Mouse (Mus musculus): ENCODE data around the gene Rps6ka1. TPM values are rescaled to one million over a fixed set of nuclear protein-coding genes. Genes with fewer than 3 reads are reported as not detected.
A peak's percentile ranks its signal among the peaks of the same experiment; 100 is the strongest.
"Not testable (repeated sequence)": the region's sequence is repeated elsewhere in the genome, so short reads cannot be mapped to it uniquely, and the experiment has no call there.

Gene Rps6ka1
- polyA plus RNA-seq (2012; rRNA removed), result 14.4 and 16.2 TPM in 2 replicates

DNA sequence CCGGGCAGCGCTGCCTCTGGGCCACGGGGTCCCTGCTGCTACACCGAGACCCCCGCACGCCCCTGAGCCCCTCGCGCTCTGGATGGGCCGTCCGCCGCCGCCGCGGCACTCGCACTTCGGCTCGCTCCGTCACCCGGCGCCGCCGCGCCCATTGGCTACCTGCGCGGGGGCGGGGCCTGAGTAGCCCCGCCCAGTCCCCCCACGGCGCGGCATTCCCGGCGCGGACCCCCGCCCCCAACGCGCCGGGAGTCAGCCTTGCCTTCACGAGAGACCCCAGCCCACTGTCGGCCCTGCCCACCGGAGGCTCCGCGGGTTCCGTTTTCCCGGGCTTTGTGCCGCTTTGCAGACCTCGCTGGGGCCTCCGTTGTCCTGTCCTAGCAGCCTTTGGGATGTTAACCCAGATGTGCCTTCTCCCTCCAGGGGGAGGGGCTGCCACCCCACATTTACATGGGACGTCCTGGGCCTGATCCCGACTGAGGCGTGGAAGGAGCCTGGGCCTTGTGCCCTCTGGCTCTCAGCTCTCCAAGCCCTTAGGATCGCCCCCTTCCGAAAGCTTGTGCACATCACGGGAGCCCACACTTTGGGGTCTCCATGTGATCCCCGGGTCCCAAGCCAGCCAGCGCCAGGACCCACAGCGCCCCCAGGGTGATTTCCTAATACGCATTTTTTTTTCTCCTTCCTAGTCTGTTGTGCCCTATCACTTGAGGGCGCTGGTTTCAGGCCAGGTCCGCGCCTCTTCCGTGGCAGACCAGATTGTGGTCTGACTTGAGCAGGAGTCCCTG lies at the start of gene Rps6ka1:
Rps6ka1 (minus strand) TSS at position 126 of the 782 bp plus-strand sequence.
- no peak for DNase-seq (ENCODE audit: low read depth)

DNA sequence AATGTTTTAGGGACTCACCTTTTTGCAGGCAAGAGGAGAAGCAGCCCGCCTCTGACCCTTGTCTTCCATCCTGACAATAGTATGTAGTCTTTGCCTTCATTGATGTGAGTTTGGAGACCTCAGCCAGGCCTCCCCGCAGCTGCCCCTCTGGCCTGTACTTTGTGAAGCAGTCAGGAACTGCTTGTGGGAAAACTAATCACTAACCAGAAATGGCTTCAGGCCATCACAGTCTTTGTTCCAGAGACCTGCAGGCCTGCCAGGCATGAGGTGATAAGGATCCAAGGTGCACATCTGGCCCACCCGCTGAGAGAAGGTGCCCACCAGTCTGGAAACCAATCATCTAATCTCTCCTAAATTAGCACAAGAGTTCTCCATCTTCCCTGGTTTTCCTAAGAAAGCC lies 44.2 kb upstream of the Rps6ka1 start:
- DNase-seq (ENCODE audit: low read depth), result no peak

GRCm38 (mm10) chr4:133931349-133931748 lies 43.8 kb upstream of the Rps6ka1 start:
- DNase-seq (ENCODE audit: low read depth), result no peak

- DNase-seq (ENCODE audit: low read depth), result no peak
Measured at GRCm38 (mm10) chr4:133929278-133929670, 41.7 kb upstream of the Rps6ka1 start.

DNA sequence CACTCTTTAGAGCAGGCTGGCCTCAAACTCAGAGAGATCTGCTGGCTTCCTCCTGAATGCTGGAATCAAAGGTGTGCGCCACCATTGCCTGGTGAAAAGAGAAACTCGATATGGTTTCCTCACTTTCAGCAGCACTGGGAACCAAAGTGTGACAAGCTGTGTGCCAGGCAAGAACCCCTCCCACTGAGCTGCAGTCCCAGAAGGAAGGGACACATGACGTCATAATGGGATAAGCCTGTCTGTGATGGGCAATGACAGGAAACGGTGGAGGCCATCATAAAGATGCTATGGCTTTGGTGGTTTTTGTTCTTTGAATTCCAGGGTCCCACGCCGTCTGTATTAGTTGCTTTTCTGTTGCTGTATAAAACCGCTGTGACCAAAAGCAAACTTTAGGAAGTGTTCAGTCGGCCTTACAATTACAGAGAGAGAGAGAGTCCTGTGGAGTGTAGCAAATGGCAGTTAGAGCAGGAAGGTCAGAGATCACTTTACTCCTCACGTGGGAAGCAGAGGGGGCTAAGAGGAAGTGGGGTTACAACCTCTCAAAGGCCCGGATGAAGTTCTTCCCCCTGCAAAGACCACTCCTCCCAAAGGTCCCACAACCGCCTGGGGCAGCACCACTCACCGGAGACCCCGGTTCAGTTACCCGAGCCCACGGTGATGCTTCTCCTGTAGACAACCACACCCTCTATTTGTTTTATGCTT lies 41.1 kb upstream of the Rps6ka1 start:
- DNase-seq (ENCODE audit: low read depth), result no peak

DNA sequence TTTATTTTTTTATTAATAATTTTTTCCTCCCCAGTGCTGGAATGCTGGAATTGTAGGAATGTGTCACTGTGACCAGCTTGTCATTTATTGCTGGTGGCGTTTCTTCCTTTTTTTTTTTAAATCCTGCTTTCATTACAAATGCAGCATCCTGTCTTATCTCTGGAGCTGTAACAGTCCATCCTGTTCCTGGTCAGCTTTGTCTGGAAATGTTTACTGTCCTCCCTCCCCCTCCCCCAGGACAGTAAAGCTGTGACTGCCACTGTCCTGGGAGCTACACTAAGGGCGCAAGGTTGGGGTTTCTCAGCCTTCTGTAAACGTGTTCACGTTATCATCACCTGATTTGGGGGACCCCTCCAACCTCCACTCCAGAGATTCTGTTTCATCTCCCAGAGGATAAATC lies 37.6 kb upstream of the Rps6ka1 start:
- no peak for DNase-seq (ENCODE audit: low read depth)

DNA sequence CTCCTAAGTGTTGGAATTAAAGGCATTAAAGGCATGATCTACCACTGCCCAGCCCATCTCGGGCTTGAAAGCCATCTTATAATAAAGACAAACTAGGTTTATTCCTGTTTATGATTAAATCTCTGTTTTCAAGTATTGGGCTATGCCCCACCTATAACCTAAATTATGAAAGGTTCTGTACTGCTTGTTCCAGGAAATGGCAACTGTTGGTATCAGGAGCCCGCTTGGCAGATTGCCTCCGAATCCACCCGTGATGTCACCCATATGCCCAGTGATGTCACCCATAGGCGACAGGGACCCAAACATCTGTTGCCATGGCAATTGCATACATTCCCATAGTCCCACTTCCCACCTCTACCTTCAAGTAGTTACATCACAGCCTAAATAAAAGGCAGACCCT lies 36.1 kb upstream of the Rps6ka1 start:
- DNase-seq (ENCODE audit: low read depth), result no peak

- DNase-seq (ENCODE audit: low read depth), result not testable (repeated sequence)
Measured at GRCm38 (mm10) chr4:133918093-133918825, 30.7 kb upstream of the Rps6ka1 start.

DNA sequence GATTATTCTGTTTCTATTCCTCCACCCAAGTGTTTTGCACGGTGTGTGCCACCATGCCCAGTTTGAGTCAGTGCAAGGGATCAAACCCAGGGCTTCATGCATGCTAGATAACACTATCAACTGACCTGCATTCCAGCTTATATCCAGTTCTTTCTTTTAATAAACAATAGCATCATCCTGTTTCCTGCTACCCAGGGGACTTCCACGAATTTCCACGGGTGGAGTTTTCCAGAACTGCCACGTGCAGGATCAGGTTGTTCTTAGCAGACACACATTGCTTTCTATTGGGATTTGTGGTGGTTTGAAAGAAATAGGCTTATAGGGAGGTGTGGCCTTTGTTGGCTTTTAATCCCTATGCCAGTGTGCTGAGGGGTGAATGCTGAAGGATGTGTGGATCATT lies 24.4 kb upstream of the Rps6ka1 start:
- no peak for DNase-seq (ENCODE audit: low read depth)

GRCm38 (mm10) chr4:133910236-133911211 lies 22.9 kb upstream of the Rps6ka1 start:
- peak; percentile 87 for DNase-seq (ENCODE audit: low read depth)

- no peak for DNase-seq (ENCODE audit: low read depth)
Measured at GRCm38 (mm10) chr4:133908051-133908450, 20.5 kb upstream of the Rps6ka1 start.

- no peak for DNase-seq (ENCODE audit: low read depth)
Measured at GRCm38 (mm10) chr4:133907086-133907485, 19.5 kb upstream of the Rps6ka1 start.

- not testable (repeated sequence) for DNase-seq (ENCODE audit: low read depth)
Measured at GRCm38 (mm10) chr4:133906336-133906735, 18.7 kb upstream of the Rps6ka1 start.

DNA sequence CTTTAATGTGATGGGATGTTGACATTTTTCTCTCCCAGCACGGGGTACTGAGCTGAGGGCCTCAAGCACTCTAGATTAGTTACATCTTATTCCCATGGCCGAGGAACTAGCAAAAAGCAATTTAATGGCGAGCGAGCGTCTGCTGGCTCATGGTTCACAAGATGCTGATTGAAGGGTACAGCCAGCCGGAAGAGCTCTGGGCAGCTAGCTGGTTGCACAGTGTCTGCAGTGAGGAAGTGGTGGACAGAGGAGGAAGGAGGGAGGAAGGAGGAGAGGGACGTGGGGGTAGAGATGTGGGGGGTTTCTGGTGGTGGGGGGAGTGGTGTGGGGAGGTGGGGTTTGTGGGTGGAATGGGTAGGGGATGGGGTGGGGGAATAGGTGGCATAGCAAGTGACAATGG lies 17.6 kb upstream of the Rps6ka1 start:
- no peak for DNase-seq (ENCODE audit: low read depth)

DNA sequence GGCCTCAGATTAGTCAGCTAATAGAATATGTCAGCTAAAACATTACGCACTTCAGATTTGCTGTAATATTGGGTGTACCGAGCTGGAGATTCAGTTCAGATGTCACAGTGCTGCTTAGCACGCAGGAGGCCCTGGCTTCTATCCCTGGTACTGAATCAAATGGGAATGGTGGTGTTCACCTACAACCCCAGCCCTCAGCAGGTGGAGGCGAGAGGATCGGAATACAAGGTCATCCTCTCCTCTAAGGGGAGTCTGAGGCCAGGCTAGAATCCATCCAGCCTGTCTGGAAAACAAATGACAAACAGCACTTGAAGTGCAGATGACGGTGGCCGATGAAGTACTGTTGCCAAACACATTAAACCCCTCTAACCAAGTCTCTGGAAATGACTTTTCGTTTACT lies 16.7 kb upstream of the Rps6ka1 start:
- DNase-seq (ENCODE audit: low read depth), result no peak

DNA sequence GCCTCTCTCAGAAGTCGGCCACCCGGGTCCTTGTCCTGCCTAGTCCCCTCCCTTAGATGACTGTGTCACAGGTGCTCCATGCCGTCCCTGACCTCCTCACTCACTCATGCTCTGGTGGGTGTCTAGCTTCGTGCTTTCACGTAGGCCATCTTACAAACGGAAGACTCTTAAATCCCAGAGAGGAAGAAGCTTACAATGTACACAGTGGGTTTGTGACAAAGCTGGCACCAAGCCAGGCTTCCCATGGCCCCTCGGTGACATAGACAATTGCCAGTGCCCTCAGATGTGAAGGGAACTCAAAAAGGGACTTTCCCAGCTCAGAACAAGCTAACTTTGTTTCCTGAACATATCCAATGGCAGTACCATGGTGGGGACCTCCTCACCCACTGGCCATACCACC lies 15.8 kb upstream of the Rps6ka1 start:
- no peak for DNase-seq (ENCODE audit: low read depth)

GRCm38 (mm10) chr4:133902510-133902909 lies 14.9 kb upstream of the Rps6ka1 start:
- no peak for DNase-seq (ENCODE audit: low read depth)

DNA sequence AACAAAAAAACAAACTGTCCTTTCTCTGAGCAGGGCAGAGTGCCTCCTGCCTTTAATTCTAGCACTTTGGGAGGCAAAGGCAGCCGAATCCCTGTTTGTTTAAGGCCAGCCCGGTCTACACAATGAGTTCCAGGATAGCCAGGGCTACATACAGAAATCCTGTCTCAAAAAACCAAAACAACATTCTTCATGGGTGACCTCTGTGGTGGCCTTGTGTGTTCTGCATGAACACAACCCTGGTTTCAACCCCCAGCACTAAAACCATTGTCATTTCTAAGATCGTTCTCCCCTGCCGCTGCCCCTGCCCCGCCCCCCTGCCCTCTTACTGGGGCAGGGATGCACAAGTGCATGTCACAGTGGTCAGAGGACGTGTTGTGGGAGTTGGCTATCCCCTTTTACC lies 13.3 kb upstream of the Rps6ka1 start:
- DNase-seq (ENCODE audit: low read depth), result no peak

DNA sequence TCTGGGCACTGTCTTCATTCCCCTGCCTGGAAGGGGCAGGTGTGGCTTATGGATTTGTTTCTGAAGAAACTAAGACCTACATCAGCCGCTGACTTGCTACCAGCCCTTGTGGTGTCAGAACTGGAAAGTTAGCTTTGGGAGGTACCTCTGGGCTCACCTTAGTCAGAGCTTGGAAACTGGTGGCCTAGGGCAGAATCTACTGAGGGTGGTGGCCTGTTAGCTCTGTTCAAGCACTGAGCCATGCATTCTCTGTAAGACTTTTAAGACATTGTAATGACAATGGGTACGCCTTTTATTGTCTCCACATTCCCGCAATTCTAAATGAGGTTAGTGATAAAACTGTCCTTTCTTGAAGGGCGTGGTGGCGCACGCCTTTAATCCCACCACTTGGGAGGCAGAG lies 12.8 kb upstream of the Rps6ka1 start:
- no peak for DNase-seq (ENCODE audit: low read depth)

DNA sequence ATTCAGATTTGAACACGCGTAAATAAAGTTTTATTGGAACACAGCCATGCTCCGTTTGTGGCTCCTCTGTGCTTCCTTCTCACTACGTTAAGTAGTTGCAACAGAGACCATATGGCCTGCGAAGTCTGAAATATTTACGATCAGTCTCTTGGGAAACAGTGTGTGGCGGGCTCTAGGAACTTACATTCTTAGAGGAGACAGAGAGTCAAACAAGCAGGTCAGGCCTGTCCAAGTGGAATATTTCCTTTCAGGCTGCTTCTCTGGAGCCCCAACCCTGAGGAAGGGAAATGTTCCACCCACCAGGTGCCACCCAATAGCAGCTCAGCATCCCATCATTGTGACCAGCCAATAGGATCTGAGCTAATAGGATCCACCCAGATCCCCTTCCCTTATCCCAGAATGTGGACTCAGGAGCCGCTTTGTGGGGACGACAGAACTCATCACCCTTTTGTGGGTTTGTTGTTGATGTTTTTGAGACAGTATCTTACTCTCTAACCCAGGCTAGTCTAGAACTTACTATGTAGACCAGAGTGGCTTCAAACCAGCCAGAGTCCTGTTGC lies 11.7 kb upstream of the Rps6ka1 start:
- no peak for DNase-seq (ENCODE audit: low read depth)

GRCm38 (mm10) chr4:133898151-133898550 lies 10.6 kb upstream of the Rps6ka1 start:
- no peak for DNase-seq (ENCODE audit: low read depth)
